Mouse (Mus musculus) brown adipose tissue, adult 24 weeks (tissue): ENCODE results near the gene Hectd2. TPM values are rescaled to one million over a fixed set of nuclear protein-coding genes. Genes with fewer than 3 reads are reported as not detected.

Source experiments
- H3K27ac ChIP-seq: fragments of 200-500 bp; replicated peaks from 2 replicates; pipeline ENCODE4 v1.5.1; 2012; ENCODE audit warnings: low read depth, mild to moderate bottlenecking, low read length
- H3K4me1 ChIP-seq: fragments of 200-500 bp; 2 replicates; pipeline ENCODE4 v1.6.1; 2012; ENCODE audit warnings: low read length, mixed read lengths; ENCODE audit not compliant: control insufficient read depth, insufficient read depth, insufficient read length
- H3K4me3 ChIP-seq: fragments of 200-500 bp; 2 replicates; pipeline ENCODE4 v1.5.1; 2012; ENCODE audit warnings: low read depth, mild to moderate bottlenecking, low read length, moderate library complexity; ENCODE audit not compliant: insufficient read depth
- polyA plus RNA-seq: library from polyadenylated mRNA; stranded (reverse); fragments of >200 nt; gene quantifications from 2 replicates; pipeline ENCODE4 v1.2.4, GENCODE M21; 2012; ENCODE audit not compliant: missing spikeins, insufficient read depth, insufficient read length

Hectd2 gene
- polyA plus RNA-seq, 1 experiment = 0.99 TPM

DNA sequence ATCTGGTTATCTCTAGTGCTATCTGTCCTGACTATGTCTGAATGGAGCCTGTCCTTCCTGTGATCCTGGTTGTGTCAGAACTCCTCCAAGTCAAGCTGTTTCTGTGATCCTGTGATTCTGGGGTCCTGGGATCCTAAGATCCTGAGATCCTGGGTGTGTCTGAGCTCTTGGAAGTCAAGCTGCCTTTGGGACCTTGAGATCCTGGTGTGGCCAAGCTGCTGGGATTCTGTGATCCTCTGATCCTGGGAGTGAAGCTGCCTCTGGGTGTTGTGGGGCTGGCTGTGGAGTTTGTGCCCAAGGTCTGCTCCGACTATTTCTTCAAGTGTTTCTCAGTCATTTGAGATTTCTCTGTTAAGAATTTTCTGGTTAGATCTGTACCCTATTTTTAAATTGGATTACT lies 98.2 kb downstream of the Hectd2 start:
- Histone ChIP-seq H3K4me1 (no peaks in the 10 kb centered on the region), H3K27ac (no peak overlapping the region), H3K4me3 (no peak overlapping the region)

DNA sequence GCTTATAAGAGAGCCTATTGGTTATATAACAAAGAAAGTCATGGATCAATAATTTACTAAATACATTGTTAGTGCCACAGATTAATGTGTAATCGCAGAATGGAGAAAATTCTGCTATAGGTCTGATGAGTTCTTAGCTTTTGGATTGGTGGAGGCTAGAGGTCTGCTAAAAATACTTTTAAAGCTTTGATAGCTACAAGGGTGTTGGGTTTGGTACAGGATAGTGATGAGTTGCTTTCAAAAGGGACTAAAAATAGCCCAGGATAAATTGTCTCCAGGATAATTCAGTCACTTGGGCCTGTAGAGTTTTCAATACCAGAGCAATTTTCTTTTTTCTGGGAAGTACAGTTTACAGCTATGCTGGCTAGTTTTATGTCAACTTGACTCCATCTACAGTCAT lies 108.3 kb downstream of the Hectd2 start:
- H3K4me1 ChIP-seq = peaks cover 2% of the 10 kb centered on the region; the same call in 1 of the 2 replicates
- H3K27ac ChIP-seq = no peak overlapping the region
- no peak overlapping the region for H3K4me3 ChIP-seq

DNA sequence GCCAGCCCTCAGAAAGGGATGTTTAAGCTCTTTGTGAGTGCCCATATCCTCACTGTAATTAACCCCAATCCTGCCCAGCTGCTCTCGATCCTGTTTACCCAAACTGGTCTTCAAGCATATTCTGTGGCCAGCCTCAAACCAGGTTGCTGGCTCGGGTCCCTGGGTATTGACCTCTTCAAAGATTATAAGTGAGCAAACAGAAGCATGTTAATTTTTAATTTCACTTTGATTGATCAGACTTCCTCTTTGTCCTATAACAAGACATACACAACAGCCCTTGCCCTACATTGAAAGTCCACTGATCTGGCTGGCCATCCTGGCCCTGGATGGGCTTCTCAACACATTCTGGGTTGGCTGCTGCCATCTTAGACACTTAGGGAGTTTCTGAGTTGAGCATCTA lies 109.5 kb downstream of the Hectd2 start:
- Histone ChIP-seq H3K4me3 (no peak overlapping the region), H3K27ac (no peak overlapping the region), H3K4me1 (peaks cover 2% of the 10 kb centered on the region; the same call in 1 of the 2 replicates)

DNA sequence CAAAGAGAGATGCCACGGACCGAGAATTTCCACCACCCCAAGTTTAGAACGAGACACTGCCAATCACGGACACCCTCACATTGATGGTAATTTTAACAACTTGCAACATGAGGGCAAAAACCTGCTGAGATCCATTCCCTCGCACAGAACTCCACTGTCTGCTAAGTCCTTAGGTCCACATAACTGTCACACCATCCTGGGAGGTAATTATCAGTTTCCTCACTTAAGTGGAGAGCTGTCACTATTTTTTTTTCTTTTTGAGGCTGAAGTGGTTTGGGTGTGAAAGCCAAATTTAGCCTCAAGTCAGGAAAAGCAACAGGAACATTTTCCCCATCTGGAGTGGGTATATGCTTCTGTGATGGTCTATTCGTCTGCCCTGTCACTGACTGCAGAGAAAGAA lies 110.0 kb downstream of the Hectd2 start:
- Histone ChIP-seq H3K4me3 (no peak overlapping the region), H3K27ac (no peak overlapping the region), H3K4me1 (peaks cover 2% of the 10 kb centered on the region; the same call in 1 of the 2 replicates)

DNA sequence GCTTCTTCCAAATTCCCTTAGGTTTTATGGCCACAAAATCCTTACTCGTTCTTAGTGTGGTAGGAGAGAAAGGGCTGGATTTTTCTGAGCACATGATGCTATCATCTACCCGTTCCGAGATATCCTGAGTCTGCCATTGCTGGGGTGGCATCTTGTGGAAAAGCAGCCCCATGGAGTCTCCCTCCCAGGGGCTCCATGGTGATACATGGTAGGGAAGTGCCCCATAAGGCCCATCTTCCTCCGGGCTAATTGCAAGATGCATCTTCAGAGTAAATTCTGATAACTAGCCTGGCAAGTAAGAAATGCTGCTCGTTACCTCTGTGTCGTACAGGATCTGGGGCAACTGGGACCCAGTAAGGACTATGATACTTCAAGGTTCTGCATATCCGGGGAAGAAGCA lies 110.8 kb downstream of the Hectd2 start:
- H3K27ac ChIP-seq = no peak overlapping the region
- H3K4me1 ChIP-seq = peaks cover 2% of the 10 kb centered on the region; the same call in 1 of the 2 replicates
- H3K4me3 ChIP-seq = no peak overlapping the region

DNA sequence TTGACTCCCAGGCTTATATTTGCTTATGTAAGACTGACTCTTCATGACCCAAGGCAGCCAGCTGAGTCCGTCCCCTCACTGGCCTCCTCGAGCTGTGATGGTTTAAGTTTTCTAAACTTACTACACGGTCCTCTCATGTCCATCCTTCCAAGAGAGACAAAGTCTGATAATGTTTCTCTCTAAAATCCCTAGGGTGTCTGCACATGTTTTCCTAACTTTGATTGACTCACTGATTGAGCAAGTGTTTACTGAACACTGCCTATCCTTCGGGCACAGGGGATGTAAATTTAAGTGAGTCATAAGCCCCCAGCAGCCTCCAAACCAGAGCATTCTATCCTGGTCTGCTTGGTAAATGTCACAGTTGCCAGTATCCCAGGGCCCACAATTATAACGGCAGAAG lies 111.2 kb downstream of the Hectd2 start:
- Histone ChIP-seq H3K4me1 (peaks cover 2% of the 10 kb centered on the region; the same call in 1 of the 2 replicates), H3K27ac (no peak overlapping the region), H3K4me3 (no peak overlapping the region)

DNA sequence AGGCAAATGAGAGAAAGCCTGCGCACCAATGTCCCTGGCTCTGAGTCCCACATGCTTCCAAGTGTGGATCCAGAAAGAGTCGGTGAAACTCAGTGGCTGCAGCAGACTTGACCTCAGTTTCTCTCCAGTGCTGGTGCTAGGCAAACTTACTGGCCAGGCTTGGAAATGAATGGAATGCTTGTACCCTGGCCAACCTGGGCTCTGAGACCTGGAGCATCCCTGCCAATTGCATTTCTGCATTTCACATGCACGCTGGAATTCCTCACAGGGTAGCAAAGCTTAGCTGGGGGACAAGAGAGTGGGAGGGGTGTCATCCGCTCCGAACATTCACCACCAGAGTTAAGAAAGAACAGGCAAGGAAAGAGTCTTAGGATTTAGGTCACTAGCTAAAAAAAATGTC lies 112.0 kb downstream of the Hectd2 start:
- Histone ChIP-seq H3K4me3 (no peak overlapping the region), H3K4me1 (peaks cover 9% of the 10 kb centered on the region), H3K27ac (no peak overlapping the region)

DNA sequence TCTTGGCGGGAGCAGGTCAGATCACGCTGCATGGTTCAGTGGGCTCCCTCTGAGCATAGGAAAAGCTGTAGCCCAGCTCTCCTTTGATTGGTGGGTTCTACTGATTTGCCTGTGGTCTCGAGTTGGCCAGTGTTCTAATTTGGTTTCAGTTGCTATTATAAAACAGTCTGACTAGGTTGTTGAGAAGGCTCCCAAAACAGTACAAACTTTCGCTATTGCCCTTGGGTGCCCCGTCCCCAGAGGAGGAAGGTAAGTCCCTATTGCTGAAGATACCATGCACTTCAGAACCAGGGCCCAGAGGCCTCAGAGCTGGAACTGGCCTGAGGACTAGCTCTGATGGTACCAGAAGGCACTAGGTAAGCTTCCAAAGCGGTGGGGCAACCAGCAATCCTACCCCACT lies 112.9 kb downstream of the Hectd2 start:
- H3K4me1 ChIP-seq = peaks cover 11% of the 10 kb centered on the region
- H3K4me3 ChIP-seq = no peak overlapping the region
- H3K27ac ChIP-seq = no peak overlapping the region

DNA sequence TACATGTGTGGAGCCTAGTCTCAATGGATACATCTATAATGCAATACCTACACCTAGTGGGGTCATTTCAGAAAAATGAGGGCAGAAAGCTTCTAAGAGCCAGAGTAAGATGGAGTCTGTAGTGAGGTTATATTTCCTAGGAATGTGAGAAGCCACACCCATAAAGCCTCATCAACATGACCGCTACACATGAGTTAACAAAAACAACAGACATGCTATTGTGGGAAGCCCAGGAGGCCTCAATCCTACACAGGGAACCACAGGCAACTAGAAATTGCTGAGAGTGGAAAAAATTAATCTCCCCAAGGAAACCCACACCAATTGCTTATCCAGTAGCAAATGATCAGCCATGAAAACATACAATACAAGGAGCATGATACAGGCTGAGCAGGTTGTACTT lies 113.7 kb downstream of the Hectd2 start:
- H3K4me3 ChIP-seq = no peak overlapping the region
- H3K4me1 ChIP-seq = peaks cover 11% of the 10 kb centered on the region
- H3K27ac ChIP-seq = no peak overlapping the region

DNA sequence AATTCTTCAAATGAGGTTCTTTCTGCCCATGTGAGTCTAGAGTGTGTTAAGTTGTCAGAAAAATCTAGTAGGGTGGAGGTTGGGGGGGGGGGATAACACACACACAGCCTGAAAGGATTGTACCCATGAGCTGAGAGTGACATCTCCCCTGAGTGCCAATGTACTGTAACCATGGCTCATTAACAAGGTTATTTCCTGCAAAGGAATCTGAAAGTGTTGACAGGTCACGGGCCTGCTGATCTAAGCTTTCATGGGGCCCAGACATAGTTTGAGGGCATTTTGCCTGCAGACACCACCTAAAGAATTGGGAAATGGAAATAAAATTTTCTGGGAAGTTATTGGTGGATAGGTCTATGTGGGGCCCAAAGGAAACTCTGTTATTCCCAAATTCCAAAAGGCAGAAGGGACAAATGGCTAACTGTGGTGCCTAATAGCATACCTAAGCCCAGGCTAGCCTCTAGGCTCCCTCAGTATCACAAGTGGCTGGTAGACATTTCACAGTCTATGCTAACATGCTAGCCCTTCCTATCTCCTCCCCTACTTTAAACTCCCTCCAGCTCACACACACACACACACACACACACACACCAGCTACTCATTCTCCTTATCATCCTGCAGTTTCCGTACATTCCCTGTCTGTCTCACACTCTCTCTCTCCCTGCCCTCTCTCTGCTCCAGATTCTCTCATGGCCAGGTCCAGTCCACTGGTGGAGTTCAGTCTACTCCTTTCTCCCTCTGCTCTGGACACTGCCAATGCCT lies 114.6 kb downstream of the Hectd2 start:
- H3K4me3 ChIP-seq = no peak overlapping the region
- peaks cover 11% of the 10 kb centered on the region for H3K4me1 ChIP-seq
- no peak overlapping the region for H3K27ac ChIP-seq

DNA sequence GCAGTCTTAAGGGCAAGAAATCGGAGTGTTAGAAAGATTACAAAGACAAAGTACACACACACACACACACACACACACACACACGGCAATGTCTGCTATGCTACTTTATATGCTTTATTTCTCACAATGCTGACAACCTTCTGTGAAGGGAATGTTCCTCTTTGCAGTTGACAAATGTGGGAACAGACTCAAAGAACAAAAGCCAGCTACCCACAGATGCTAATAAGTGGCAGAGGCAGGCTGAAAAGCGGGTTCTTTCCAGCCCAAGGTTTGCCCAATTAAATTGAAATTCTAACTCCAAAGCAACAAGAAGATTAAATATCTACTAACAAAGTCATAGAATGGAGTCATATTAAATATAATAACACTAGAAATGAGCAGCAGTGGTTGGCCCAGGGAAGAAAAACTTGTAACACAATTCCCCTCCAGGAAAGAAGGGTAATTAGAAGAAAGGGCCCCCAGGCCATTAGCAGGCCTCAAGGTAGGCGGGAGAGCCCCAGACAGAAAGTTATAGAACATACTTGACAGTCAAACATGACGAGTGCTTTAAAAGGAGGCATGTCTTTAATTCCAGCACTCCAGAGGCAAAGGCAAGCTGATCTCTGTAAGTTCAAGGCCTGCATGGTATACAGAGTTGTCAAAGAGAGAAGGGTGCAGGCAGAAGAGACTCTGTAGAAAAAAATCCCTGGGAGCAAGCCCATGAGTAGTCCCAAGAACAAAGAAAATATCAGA lies 115.4 kb downstream of the Hectd2 start:
- Histone ChIP-seq H3K27ac (peak overlapping the region; percentile 61), H3K4me3 (no peak overlapping the region), H3K4me1 (peaks cover 11% of the 10 kb centered on the region)

Other genes with a start within 250 kb of the Hectd2 start
- 19.0 and 29.5 TPM in 2 replicates for gene Pcgf5, start 206.3 kb upstream of the Hectd2 start, polyA plus RNA-seq
- 88.4 and 124 TPM in 2 replicates for gene Ppp1r3c, start 182.0 kb downstream of the Hectd2 start, polyA plus RNA-seq